Mouse (Mus musculus) adrenal gland, postnatal 10 days (tissue): ENCODE data around the gene B3gnt9. TPM values are rescaled to one million over a fixed set of nuclear protein-coding genes. Genes with fewer than 3 reads are reported as not detected.

Source experiments
- DNase-seq: peaks from one replicate; pipeline ENCODE4 v3.0.0; 2021; ENCODE audit warnings: mixed read lengths
- total RNA-seq, 2 experiments: library from RNA; stranded (reverse); gene quantifications; 2 replicates each; pipeline ENCODE4 v1.2.3; 2021

The B3gnt9 gene
- total RNA-seq, 2 experiments from 2014 or later, result 7.7 to 7.9 TPM

- DNase-seq, result no peak
Observed at GRCm38 (mm10) chr8:105209153-105210110, 45.5 kb downstream of the B3gnt9 start.

- no peak for DNase-seq
Observed at GRCm38 (mm10) chr8:105207675-105208273, 47.2 kb downstream of the B3gnt9 start.

GRCm38 (mm10) chr8:105206766-105207275, 48.1 kb downstream of the B3gnt9 start:
- DNase-seq, result no peak

GRCm38 (mm10) chr8:105205748-105206147, 49.2 kb downstream of the B3gnt9 start:
- DNase-seq, result no peak

Other genes starting within 250 kb of the B3gnt9 start
- 10 to 100 TPM; 40.6 to 68.1 TPM for gene Ces3a, start 206.6 kb downstream of the B3gnt9 start, total RNA-seq
- not detected for gene Ces3b, start 171.4 kb downstream of the B3gnt9 start, total RNA-seq
- not detected for gene Ces4a, start 123.4 kb downstream of the B3gnt9 start, total RNA-seq
- gene Cbfb, start 84.5 kb downstream of the B3gnt9 start, total RNA-seq, result 10 to 100 TPM; 47.2 to 50.2 TPM
- 10 to 100 TPM; 32.3 to 35.6 TPM for gene D230025D16Rik, start 30.0 kb downstream of the B3gnt9 start, total RNA-seq
- 10 to 100 TPM; 12.9 to 13.3 TPM for gene Tradd, start 9.5 kb upstream of the B3gnt9 start, total RNA-seq
- 1 to 10 TPM; 3.2 to 3.6 TPM for gene Fbxl8, start 9.5 kb upstream of the B3gnt9 start, total RNA-seq
- gene Hsf4, start 14.6 kb upstream of the B3gnt9 start, total RNA-seq, result 1 to 10 TPM in 1 of 2 experiments, under 1 TPM in 1; 0.84 to 1.4 TPM
- 10 to 100 TPM in 1 of 2 experiments, 1 to 10 TPM in 1; 9.4 to 13.1 TPM for gene Nol3, start 21.0 kb upstream of the B3gnt9 start, total RNA-seq
- gene 4931428F04Rik, start 34.7 kb upstream of the B3gnt9 start, total RNA-seq, result 1 to 10 TPM; 4.8 to 6.9 TPM
- gene Exoc3l, start 40.9 kb upstream of the B3gnt9 start, total RNA-seq, result 10 to 100 TPM; 14.2 to 22.8 TPM
- 10 to 100 TPM; 36.3 to 41.6 TPM for gene E2f4, start 42.5 kb upstream of the B3gnt9 start, total RNA-seq
- 1 to 10 TPM; 6.1 to 6.2 TPM for gene Elmo3, start 50.4 kb upstream of the B3gnt9 start, total RNA-seq
- 1 to 10 TPM; 5.9 to 7.9 TPM for gene Lrrc29, start 71.1 kb upstream of the B3gnt9 start, total RNA-seq
- 10 to 100 TPM; 43.7 to 45.4 TPM for gene Tmem208, start 71.2 kb upstream of the B3gnt9 start, total RNA-seq
- 10 to 100 TPM; 11.9 to 16.5 TPM for gene Fhod1, start 92.8 kb upstream of the B3gnt9 start, total RNA-seq
- 1 to 10 TPM; 1.5 to 2.6 TPM for gene Slc9a5, start 93.7 kb upstream of the B3gnt9 start, total RNA-seq
- under 1 TPM; 0.36 to 0.51 TPM for gene Plekhg4, start 118.1 kb upstream of the B3gnt9 start, total RNA-seq
- under 1 TPM; 0.15 to 0.33 TPM for gene Kctd19, start 158.3 kb upstream of the B3gnt9 start, total RNA-seq
- 1 to 10 TPM; 3.3 to 3.8 TPM for gene Lrrc36, start 158.4 kb upstream of the B3gnt9 start, total RNA-seq
- gene Tppp3, start 216.4 kb upstream of the B3gnt9 start, total RNA-seq, result 100 to 1,000 TPM in 1 of 2 experiments, 10 to 100 TPM in 1; 67.9 to 106 TPM
- gene Zdhhc1, start 241.7 kb upstream of the B3gnt9 start, total RNA-seq, result 10 to 100 TPM; 15.1 to 18.4 TPM